Mouse (Mus musculus) lung, adult 2 months (tissue): ENCODE results near the gene Nr2f1.

ENCODE experiments used
- CTCF ChIP-seq: fragments of 200-500 bp; IDR thresholded peaks from 2 replicates; pipeline ENCODE4 v1.5.1; 2011; ENCODE audit warnings: mild to moderate bottlenecking, low read length, control low read depth; ENCODE audit not compliant: insufficient read depth
- POLR2A ChIP-seq: fragments of 200-500 bp; IDR thresholded peaks from 2 replicates; pipeline ENCODE4 v1.6.1; 2011; ENCODE audit warnings: low read depth, mild to moderate bottlenecking, control low read depth, low read length, borderline replicate concordance; ENCODE audit errors: extremely low read depth

GRCm38 (mm10) chr13:78172861-78173260 is 26.7 kb downstream of the Nr2f1 start:
- TF ChIP-seq CTCF (no peak), POLR2A (no peak)
